Mouse (Mus musculus) ES-CJ7 (cell line): ENCODE measurements around the gene Pgc.

ENCODE experiments used
- DNase-seq: peaks from one replicate; pipeline ENCODE4 v3.0.0; 2011; ENCODE audit warnings: low read depth, low spot score

Gene Pgc

DNA sequence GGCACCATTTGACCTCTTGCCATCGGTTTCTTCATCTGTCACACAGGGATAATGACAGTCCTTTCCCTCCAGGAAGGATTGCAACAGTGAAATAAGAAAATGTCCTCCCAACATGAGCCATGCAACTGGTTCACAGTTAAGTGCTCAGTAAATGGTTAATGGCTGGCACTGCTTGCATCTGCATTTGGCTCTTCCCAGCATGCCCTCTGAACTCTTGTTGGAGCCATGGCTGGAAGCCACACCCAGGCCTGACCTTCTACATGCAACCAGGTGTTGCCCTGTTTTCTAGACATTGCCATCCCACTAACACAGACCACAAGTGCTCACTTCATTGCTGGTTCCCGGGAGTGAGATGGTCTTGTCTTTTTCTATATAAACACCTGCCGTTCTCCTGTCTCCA is 18.7 kb upstream of the Pgc start:
- DNase-seq = no peak

DNA sequence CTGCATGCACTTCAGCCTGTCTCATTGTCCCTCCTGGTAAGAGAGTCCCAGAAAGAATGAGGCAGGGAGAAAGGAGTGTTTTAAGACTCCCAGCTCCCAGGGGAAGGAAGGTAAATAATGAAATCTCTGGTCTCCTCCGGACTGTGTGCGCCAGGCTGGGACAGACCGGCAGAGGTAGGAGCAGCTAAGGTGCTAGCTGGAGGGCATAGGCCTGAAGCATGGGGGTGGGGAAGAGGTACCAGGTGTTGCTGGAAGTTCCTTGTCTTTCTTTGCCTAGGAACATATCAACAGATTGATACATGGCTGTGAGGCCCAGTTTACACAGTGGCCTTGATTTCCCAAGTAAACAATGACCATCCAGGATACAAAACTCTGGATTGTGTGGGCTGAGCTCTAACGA is 17.7 kb upstream of the Pgc start:
- no peak for DNase-seq

- DNase-seq = peak; percentile 70
Observed at GRCm38 (mm10) chr17:47710036-47710435, 16.6 kb upstream of the Pgc start.

DNA sequence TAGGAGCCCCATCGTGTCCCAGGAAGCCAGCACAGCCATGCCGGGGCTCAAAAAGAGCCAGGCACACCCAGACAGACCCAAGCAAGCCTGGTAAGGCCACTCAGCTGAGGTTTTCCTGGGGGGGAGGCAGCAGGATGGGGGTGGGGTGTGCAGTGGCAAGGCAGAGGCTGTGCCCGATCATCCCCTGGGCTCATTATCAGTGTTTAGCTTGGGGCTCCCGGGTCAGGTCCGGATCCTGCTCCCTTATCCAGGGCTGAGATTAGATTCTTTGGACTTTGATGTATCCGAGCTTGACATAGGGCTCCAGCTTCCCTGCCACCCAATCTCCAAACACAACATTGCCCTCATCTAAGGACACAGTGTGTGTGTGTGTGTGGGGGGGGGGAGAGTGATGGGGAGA is 14.8 kb upstream of the Pgc start:
- DNase-seq = no peak

GRCm38 (mm10) chr17:47712889-47713571 is 13.6 kb upstream of the Pgc start:
- peak; percentile 94 for DNase-seq

GRCm38 (mm10) chr17:47715037-47715436 is 11.6 kb upstream of the Pgc start:
- DNase-seq = no peak

GRCm38 (mm10) chr17:47721183-47721582 is 5.5 kb upstream of the Pgc start:
- no peak for DNase-seq

DNA sequence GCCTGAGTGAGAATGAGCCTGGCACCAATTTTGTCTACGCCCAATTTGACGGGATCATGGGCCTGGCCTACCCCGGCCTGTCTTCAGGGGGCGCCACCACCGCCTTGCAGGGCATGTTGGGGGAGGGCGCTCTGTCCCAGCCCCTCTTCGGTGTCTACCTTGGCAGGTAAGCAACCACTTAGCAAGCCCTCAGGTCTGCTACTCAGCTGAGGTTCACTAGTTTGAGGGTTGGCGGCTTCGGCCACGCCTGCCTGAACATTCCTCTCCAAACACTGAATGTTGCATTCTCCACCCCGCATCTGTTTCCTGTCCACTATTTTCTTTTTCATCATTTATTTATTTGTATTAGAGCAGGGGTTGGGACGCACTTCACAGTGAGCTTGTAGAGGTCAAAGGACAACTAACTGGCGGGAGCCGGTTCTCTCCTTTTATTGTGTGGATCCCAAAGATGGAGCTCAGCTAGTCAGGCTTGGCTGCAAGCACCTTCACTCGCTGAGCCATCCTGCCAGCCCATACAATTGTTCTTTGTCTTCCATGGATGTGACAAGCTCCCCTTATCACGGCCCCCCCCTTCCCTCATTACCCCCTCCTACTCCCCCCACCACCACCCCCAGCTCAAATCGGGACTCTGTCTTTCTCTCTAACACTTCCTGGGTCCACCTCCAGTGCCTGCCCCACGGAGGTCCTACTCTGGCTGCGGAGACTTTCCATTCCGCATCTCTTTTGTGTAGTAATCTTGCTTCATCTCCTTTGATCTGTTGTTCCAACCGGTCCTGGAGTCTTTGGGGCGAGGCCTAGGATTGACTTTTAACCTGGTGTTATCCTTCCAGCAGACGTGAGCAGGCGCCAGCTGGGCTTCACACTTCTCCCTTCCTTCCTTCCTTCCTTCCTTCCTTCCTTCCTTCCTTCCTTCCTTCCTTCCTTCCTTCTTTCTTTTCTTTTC is 4.3 kb downstream of the Pgc start:
- DNase-seq = peak; percentile 75

DNA sequence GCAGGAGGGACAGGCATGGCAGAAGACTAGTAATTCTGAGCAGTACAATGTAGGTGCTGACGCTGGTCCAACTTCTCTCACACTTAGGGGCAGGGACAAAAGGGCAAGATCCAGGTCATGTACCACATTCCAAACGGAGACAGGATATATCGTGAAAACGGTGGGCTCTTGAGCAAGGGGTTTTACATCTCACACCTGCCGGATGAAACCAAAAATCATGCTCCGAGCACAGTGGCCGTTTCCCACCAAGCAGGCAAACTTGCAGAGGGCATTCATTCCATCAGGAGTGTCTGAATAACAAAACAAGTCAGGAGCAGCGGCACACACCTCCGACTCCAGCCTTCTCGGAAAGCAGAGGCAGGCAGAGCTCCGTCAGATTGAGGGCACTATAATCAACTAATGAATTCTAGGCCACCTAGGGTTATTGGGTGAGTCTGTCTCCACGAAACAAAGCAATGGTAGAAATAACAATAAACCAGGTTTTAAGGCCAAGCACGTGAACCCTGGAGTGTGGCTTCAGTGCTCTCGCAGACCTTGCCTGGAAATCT is 9.0 kb downstream of the Pgc start:
- peak; percentile 73 for DNase-seq

DNA sequence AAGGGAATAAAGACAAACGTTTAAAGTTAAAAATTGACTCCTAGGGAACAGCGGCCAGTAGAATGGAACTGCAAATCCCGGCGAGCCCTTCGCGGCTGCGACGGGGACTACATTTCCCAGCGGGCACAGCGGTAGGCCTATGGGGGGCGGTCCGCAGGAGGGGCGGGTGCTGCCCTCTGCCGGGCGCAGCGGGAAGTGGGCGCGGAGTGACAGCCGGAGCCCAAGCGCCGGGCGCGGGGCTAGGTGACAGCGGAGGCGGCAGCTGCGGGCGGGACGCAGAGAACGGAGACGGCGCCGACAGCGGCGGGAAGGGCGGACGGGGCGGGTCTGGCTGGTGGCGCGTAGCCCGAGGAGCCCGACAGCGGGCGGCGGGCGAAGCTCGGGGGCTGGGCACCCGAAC is 10.2 kb downstream of the Pgc start, which contains the start of gene Tfeb:
Tfeb (plus strand) TSS at position 175 of the 400 bp plus-strand sequence.
- peak; percentile 89 for DNase-seq

DNA sequence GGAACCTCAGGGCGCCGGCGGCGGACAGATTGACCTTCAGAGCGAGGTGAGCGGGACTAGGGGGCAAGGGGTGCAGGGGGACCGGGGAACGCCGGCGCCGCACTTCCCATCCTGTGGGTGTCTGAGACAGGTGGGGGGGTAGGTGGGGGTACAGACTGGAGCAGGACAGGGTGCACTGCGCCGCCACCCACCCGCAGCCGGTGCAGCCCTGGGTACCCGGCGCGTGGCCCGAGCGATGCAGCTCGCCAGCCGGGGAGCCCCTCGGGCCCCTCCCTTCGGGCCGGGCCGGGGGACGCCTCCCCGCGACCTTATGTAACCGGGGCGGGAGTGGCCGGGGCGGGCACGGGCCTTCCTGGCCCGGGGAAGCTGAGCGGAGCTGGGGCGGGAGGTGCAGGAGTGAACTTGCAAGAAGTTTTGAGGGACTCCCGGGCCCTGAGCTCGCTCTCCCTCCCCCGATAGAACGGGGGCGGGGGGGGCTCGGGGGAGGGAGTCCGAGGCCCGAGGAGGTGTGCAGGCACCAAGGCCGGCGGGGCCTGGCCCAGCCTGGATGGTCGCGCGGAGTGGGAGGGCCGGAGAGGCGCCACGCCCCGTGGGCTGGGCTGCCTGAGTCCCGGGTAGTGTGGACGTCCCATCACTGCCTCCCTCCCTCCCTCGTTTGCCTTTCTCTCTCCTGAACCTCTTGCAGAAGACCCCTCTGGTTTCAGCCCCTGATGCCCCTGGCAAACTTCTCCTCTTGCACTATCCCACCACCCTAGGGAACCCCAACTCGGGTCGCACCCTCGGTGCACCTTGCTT is 10.8 kb downstream of the Pgc start:
- DNase-seq = peak; percentile 84

- peak; percentile 95 for DNase-seq
Observed at GRCm38 (mm10) chr17:47738066-47738878, 11.6 kb downstream of the Pgc start.

GRCm38 (mm10) chr17:47738879-47739798 is 12.5 kb downstream of the Pgc start:
- DNase-seq = peak; percentile 95

DNA sequence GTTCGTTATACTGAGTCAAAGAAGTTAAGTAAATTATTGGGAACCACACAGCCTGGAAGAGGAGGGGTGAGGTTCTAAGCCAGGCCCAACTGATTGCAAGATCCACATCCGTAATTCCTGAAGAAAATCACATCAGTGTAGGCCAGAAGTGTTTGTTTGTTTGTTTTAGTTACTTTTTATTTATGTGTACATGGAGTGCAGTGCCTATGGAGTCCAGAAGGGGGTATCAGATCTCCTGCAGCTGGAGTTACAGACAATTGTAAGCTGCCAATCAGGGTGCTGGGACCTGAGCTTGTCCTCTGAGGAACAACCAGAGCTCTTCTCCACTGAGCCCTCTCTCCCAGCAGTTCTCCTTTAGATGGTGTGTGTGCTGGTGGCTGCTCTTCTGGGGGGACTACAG is 13.5 kb downstream of the Pgc start:
- peak; percentile 88 for DNase-seq

DNA sequence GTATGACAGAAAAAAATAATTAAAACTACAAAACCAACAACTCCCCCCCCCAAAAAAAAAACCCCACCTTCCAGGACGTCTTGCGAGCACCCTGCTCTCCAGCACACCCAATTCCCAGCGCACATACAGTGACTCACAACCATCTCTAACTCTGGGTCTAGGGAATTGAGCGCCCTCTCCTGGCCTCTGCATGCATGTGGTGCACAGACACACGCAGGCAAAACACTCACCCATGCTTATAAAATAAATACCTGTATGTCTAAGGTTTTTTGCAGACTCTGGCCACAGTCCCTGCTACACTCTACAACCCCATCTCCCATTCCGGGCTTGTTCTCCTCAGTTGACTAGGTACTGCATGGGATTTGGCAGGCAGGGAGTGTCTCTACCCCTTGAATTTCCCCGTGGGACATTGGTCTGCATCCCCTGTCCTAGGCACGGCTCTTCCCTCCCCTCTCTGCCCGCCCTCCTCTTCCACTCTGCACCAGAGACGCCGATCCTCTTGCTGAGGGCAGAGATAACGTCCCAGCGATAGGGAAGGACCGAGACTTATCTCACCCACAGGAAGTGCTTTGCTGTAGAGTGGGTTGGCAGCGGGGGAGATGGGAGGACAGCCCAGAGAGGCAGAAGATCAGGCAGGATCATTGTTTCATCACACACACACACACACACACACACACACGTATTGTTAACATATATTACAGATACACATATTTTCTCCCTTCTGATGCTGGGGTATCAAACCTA is 16.5 kb downstream of the Pgc start:
- peak; percentile 80 for DNase-seq

DNA sequence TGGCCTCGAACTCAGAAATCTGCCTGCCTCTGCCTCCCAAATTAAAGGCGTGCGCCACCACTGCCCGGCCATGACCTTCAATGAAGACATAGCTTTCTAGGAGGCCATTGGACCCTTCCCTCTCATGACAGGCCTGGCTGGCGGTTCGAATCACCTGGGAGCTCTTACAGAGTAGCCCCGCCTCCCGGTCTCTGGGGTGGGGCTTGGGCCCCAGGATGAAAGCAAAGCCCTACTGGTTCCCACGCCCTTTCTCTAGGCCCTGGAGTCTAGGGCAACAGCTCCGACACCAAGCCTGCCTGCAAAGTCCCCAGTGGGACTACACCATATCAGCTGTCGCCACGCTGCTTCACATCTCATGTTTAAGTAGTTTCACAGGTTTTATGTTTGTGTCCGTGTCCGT is 17.4 kb downstream of the Pgc start:
- DNase-seq = peak; percentile 73

GRCm38 (mm10) chr17:47744746-47745368 is 18.2 kb downstream of the Pgc start:
- peak; percentile 89 for DNase-seq

DNA sequence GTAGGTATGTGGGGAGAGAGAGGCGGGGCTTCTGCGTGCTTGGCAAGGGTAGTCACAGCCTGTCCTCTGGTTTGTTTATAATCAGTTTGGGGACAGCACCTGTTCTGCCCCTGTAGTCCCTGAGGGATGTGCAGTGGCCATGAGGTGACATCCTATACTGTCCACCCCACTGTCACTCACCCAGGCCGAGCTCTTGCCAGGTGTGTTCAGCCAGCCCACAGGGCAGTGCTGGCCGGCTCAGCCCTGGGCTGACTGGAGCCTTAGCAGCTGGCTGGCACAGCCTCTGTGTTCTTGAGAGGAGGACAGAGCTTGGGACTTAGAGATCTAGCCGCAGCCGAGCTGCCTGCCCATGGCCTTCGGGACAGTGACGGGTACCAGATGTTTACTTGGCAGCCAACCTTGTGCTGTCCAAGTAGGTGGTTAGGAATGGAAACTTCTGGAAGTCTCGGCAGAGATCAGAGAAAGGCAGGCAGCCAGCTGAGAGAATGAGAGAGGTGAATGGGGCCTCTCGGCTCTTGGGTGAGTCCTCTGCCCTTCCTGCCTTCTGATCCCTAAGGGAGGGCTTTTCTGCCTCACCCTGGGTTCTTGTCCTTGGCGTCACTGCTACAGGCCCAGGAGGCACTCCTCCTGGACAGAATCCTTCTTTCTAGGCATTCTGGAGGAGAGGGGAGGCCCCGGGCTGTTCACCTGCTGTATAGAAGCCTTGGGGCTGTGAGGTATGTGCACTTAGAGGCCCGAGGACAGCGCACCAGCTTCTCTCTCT is 22.3 kb downstream of the Pgc start:
- DNase-seq = no peak
